Mouse (Mus musculus) thymus, adult 2 months (tissue): ENCODE data around the gene Pnliprp1.

Source experiments
- CTCF ChIP-seq: fragments of 200-500 bp; IDR thresholded peaks from 2 replicates; pipeline ENCODE4 v1.5.1; 2012; ENCODE audit warnings: mild to moderate bottlenecking, control low read depth, low read length, moderate library complexity, borderline replicate concordance; ENCODE audit not compliant: control insufficient read depth, poor library complexity, insufficient read depth; ENCODE audit errors: extremely low read depth
- POLR2A ChIP-seq: fragments of 200-500 bp; IDR thresholded peaks from 2 replicates; pipeline ENCODE4 v1.6.1; 2012; ENCODE audit warnings: mild to moderate bottlenecking, low read length, control low read depth, moderate library complexity; ENCODE audit not compliant: control insufficient read depth, poor library complexity, insufficient read depth; ENCODE audit errors: extremely low read depth

DNA sequence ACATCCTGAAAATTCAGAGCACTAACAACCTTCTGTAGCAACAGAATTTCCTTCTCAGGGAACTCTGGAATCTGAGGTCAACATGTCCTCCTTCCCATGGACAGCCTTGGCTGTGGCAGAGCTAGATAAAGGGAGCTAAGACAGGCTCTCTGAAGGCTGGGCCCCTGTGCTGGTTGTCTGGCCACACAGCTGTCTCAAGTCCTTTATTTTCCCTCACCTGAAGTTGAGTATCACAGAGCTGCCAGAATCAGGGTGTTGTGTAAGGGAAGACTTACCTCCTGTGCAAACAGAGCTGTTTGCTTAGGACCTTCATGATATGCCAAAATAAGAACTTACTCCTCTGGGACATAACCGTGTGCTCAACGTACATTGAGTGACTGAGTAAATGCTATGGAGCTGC is 32.5 kb upstream of the Pnliprp1 start:
- TF ChIP-seq POLR2A (no peak), CTCF (no peak)
